Mouse (Mus musculus): ENCODE results near the gene Zcchc14.

Zcchc14 gene

DNA sequence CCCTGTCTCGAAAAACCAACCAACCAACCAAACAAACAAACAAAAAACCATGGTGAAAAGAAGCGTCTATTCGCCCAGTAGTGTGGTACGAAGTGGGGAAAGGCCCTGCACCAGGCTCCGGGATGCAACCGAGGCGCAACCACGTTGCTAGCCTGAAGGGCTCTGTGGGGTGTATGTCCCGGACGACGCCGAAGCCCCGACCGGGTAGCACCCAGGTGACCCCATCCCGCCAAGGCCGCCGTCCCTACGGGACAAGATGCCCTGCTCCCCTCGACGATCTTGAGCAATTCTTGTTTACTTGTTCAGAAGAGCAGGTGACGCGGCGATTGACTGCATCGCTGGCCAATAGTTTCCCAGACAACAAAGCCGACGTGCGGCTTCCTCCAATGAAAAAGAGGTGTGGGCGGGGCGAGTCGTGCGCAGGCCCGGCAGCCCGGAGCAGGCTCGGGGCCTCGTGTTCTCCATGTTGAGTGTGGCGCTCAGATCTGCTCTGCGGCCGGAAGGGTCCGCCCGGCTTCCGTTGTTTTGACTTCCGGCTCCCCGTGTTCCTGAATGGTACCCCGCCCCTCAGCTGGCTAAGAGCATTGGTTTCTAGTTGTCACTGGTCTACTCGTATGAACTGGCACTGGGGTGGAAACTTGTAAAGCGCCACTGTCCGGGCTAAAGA, 67.4 kb downstream of the Zcchc14 start:
- peak; percentile 99 for DNase-seq (ENCODE audit: low read depth, low spot score)

DNA sequence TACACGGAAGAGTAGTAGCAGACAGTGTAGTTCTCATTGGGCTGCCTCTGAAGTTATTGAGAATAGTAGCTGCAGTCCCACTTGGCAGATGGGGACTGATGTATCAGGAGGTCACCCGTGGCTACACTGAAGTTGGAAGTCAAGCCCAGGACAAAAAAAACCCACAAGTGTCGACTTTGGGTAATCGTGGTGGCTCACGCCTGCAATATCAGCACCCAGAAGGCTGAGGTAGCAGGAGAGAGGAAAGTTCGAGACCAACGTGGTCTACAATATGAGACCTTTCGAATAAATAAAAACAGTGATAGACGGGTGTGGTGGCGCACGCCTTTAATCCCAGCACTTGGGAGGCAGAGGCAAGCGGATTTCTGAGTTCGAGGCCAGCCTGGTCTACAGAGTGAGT, 68.0 kb downstream of the Zcchc14 start:
- DNase-seq (ENCODE audit: low read depth, low spot score) = no peak

DNA sequence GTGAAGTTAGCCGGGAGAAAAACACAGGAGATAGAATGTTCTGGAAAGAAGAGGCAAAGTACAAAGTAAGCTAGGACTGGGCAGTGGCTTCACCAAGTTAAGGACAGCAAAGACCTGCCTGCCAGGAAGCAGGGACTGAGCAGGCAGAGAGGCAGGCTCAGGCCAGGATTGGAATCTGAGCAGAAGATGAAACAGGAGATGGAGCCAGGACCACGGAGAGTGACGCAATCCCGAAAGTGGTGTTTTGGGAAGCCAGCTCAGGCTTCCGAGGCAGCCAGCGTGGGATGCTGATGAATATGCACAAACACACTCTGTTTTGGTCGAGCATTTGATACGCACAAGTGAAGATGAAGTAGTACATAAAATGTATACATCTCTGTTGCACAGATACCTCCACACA, 69.0 kb downstream of the Zcchc14 start:
- DNase-seq (ENCODE audit: low read depth, low spot score) = no peak

DNA sequence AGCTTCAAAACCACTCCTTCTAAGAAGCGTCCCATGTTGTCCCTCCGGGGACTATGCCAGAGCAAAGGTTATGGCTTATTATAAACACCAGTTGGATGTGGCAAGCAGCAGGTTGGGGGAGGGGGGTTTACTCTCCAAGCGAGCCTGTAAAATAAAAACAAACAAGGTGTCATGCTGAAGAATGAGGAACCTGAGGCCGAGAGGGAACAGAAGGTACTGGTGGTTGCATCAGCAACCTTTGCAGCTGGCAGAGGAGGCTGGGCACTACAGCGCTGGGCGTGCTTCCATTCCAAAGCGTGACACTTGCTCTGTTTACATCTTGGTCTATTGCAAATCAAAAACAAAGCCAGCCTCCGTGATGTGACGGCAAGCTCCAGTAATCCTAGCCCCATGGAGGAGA, 72.2 kb downstream of the Zcchc14 start:
- no peak for DNase-seq (ENCODE audit: low read depth, low spot score)

DNA sequence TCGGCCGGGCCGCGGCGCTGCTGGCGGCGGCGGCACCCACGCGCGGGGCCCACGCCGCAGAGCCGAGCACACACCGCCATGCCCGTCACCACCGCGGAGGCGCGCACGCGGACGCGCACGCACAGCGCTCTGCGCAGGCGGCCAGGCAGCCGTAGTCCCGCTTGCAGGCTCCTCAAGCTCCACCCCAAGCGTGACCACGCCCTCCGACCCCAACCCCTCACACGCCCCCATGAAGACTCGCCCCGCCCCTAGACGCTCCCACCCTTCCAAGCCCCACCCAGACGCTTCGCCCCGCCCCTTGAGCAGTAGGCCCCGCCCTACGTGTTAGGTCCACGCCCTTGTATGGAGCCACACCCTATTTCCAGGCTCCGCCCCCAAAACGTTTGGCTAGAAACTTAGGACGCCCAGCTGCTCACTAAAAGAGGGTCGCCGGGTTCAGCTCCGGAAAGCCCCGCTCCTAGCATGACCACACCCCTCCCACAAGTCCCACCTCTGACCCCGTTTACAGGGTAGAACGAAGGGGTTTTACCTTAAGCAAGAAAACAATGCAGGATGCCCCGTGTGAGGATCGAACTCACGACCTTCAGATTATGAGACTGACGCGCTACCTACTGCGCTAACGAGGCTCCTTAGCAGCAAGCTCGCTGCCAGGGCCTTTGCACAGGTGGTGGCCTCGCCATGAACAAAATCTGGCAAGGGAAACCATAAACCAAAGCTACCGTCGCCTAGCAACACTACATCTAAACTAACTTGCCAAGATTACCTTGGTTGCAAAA, 73.8 kb downstream of the Zcchc14 start, which contains the start of gene Fbxo31:
Fbxo31 (minus strand) TSS at position 131 of the 776 bp plus-strand sequence.
- peak; percentile 96 for DNase-seq (ENCODE audit: low read depth, low spot score)

DNA sequence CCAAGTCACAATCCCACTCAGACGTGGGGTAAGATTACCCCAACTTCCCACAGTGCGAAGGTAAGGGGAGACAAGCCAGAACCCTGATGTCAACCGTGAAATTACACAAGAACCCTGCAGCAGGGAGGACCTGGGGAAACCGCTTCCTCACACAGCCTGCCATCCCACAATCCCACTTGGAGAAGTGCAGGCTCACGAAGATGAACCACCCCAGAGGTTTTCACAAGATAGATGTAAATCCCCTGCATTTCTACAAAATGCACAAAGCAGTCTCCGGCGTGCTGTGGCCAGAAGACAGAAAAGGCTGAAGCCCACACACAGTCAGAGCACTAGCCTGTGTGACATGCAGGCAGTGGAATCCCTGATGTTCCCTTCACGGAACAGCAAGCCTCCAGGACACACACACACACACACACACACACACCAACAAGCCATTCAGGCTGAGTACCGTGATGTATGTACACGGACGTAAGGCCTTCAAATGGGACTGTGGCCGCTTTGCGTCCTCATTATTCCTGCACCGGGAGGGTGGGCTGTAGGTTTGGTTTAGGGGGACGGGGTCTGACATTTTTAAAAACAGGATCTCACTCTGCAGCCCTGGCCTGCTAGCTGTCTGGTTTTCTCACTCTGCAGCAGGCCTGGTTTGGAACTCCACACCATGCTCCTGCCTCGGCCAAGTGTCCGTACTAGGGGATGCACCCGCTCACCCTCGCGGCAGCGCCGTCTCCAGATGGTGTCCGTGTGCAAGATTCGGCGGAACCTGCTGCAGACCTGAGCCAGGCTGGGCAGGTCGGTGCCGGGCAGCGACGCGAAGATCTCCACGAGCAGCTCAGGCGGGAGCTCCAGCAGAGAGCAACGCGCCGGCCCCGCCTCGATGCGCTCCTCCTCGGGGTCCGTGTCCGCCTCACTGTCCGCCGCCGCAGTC, 74.7 kb downstream of the Zcchc14 start:
- no peak for DNase-seq (ENCODE audit: low read depth, low spot score)

DNA sequence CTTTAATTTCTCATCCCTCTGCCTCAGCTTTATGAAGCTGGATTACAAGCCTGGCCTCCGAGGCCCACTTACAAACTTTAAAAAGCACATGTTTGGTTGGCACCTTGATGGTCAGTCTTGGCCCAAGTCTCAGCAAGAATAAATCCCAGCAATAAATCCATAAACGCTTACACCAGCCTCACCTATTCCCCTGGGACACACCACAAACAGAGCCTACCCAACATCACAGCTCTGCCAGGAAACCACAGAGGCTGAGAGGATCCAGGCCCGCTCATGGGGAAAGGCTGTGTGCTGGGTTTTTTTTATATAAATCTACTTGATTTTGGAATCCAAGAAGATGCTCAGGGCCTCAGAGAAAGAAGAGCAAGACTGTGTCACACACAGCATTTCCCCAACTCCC, 77.0 kb downstream of the Zcchc14 start:
- no peak for DNase-seq (ENCODE audit: low read depth, low spot score)

DNA sequence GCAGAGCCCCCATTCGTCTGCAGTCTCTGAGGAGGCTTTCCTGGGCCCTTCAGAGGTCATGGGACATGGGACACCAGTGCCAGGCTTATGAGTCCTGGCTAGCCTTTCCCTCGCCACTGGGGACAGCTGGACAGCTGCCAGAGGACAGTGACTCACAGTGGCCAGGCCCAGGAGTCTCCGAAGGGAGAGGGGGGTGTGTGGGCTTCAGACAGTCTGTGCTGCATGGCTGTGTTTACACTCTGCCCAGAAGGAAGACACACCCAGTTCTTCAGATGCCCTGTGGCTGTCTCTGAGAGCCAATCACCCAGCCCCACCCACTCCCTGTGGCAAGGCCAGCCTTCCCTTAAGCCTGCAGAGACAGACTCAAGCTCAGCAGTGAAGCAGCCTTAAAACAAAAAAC, 79.4 kb downstream of the Zcchc14 start:
- DNase-seq (ENCODE audit: low read depth, low spot score) = no peak

DNA sequence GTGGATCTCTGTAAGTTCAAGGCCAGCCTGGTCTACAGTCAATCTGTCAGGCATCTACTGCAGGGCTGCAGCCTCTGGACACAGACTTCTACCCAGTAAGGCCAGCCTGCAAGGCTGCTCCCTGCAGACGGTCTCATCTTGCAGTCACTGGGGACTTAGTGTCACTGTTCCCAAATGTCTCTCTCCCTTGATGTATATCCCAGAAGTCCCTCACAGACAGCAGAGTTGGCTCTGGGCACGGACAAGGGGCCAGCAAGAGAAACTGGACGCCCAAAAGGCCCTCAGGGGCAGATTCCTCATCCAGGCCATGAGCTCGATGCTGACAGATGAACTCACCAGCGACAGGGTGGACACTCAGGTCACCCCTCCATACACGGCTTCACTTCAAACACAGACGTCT, 80.6 kb downstream of the Zcchc14 start:
- DNase-seq (ENCODE audit: low read depth, low spot score) = no peak

DNA sequence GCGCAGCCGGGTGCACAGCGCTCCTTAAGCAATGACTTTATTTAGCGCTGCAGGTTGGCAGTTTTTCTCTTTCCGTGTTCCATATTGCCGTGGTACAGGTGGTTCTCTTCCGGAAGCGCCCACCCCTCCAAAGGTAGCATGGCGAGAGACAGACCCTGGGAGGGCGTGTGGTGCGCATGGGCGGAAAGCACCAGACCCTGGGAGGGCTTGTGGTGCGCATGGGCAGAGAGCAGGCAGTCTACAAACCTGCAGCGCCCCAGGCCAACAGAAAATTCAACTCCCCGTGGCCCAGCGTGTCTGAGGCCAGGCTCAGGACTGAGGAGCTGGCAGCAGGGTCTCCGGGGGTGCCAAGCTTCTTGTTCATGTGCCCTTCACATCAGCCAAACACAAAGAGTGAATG, 81.9 kb downstream of the Zcchc14 start:
- DNase-seq (ENCODE audit: low read depth, low spot score) = no peak

DNA sequence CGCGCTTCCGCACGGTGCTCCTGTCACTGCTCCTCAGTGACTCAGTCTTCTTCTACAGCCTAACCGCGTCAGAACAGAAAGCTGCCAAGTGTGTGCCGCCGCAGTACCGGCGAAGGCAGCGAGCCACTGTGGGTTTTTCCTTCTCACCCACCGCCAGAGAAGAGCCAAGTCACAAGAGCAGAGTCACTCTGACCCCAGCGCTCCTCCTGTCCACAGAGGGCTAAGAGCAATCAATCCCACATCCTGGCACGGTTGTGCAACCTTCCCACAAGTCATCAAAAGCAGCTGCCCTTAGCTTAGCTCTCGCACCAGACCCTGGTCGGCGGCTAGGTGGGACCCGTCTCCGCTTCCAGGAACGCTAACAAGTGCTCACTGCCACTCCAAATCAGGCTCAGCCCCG, 82.4 kb downstream of the Zcchc14 start:
- no peak for DNase-seq (ENCODE audit: low read depth, low spot score)

DNA sequence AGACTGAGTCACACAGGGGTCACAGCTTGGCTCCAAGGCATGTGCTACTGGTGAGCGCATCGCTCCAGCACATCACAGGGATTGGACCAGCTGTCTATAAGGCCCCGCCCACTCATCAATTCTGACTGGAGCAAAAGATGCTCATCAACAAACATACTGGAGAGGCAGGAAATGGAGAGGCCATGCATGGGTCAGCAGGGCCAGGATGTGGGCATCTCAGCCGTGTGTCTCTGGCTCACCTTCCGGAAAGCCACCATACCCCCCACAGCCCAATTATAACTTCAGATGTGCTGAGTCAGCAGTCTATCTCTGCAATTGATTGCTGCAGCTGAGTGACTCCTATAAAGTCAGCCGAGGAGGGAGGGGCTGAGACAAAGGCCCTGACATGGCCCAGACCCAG, 84.4 kb downstream of the Zcchc14 start:
- DNase-seq (ENCODE audit: low read depth, low spot score) = no peak

DNA sequence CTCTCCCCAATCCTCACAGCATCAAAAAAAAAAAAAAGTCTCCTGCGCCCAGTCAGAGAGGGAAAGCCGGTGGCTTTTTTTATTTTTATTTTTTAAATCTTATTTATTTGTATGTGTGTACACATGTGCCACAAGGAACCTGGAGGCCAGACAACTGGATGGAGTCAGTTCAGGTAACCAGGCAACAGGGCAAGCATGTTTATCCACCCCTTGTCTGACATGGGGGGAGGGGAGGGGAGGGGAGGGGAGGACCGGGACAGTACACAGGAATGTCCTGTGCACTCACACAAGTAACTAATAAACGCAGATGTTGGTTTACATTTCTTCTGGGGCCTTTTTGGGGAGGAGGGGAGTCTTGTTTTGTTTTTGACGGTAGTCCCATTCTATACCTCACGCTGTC, 89.0 kb downstream of the Zcchc14 start:
- DNase-seq (ENCODE audit: low read depth, low spot score) = no peak

DNA sequence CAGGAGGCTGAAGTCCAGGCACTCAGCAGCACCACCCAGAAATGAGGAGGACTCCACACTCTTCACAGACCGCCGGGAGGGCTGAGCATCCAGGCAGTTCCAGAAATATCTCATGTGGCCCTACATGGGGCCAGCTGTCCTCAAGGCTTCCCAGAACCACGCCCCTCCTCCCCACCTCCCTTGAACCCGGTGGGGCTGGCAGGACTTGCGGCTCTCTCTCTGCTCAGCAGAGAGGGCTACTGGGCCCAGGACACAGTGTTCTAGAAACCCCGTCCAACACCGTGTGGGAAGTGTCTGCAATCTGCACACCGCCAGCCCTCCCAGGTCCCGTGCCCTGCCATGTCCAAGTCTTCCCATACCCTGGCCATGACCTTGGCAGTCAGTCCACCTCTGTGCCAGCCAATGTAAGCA, 89.8 kb downstream of the Zcchc14 start:
- DNase-seq (ENCODE audit: low read depth, low spot score) = no peak

DNA sequence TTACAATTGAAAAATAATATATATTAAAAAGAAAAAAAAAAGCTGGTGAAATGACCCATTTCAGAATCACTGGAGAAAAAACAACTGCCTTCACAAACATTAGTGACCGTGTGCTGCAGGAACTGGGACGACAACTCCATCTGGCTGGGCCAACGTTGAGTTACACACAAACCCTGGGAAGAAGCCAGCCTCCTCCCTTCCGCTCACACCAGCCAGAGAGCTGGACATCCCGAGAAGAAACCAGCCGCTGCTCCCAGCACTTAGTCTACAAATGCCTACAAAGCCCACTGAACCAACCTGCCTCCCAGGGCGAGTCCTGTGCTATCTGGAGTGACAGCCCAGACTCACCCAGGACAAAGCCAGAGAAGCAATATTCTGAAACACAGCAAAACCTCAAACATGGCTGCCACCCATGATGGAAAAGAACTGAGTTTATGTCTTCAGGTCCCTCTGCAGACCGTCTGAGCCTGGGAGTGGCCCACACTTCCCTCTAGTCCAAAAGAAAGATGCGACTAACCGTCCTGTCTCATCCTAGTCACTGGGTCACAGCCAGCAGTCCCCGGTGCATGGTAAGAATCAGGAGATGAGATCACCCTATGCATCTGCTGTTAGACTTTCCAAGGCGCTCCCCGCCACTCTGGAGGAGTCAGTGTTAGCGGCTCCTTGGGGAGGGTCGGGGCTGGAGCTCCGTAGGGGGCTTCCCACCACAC, 90.9 kb downstream of the Zcchc14 start:
- no peak for DNase-seq (ENCODE audit: low read depth, low spot score)

DNA sequence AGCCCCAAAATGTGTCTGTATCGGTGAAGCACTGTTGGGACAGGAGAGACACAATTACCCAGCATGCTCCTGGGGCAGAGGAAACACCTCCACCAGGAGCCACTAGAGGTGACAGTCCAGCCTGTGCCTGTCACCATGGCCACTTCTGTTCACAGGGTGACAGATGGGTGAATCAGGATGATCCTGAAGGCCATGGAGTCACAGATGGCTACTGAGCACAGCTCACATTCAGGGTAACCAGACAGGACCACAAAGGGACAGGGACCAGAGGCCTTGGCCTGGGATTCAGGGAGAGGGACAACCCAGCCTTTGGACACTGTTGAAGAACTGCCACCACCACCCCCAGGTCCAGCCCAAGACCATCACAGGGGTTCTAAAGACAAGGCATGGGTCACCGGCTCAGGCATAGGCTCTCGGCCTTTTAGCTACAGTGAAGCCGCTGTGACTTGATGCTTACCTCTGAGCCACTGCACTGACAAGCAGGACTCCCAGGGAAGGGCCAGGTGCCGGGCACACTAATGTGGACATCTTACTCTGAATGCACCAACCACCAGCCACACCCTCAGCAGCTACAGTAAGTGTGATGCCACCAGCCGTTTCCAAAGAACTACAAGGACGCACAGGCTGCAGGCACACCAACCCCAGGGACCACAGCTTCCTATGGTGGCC, 92.1 kb downstream of the Zcchc14 start:
- DNase-seq (ENCODE audit: low read depth, low spot score) = no peak

DNA sequence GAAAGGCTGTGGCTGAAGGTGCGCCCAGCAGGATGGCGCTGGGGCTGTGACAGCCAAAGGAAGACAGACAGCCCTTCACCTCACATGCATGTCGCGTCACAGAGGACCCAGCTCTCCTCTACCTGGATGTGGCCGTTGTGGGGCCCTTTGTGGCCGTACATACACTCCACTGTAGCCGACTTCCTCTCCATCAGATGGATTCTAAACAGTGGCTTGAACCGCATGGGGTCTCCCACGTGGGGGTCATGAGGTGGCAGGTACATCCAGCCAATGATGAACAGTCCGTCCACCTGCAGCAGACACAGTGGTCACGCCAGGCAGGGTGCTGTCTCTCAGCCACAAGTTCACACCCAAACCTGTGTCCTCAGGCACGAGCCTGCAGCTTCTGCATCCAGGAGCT, 92.9 kb downstream of the Zcchc14 start:
- no peak for DNase-seq (ENCODE audit: low read depth, low spot score)

DNA sequence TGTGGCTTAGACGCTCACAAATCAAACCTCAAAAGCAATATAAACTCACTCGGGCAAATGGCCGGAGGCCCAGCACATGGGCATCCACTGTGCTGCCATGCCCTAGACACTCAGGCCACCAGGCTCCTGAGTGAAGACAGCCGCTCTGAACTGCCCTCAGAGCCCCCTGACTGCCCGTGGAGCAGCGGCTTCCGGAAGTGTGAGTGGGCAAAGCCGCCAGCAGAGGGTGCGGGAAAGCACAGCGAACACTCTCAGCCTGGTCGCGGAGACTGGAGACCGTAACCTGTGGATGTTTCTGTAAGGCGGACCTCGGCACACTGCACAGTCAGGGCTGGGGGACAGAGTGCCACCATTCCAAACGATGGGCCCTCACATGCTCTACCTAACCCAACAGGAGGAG, 94.2 kb downstream of the Zcchc14 start:
- no peak for DNase-seq (ENCODE audit: low read depth, low spot score)

DNA sequence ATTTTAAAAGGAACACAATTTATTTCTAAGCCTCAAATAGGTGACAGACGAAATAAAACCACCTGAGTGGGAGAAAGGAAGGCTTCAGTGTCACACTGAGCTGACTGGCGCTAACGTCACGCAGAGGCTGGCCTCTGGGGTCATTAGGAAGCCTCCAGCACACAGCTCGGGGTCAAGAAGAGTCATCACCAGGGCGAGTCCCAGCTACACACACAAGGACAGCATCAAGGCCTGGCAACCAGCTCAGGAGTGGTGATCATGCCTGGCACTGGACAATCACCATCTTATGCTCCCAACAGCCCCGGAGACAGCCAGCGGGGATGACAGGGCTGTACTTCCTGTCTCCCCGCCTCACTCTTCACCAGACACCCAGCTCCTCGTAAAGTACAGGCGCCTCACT, 95.0 kb downstream of the Zcchc14 start:
- DNase-seq (ENCODE audit: low read depth, low spot score) = no peak

DNA sequence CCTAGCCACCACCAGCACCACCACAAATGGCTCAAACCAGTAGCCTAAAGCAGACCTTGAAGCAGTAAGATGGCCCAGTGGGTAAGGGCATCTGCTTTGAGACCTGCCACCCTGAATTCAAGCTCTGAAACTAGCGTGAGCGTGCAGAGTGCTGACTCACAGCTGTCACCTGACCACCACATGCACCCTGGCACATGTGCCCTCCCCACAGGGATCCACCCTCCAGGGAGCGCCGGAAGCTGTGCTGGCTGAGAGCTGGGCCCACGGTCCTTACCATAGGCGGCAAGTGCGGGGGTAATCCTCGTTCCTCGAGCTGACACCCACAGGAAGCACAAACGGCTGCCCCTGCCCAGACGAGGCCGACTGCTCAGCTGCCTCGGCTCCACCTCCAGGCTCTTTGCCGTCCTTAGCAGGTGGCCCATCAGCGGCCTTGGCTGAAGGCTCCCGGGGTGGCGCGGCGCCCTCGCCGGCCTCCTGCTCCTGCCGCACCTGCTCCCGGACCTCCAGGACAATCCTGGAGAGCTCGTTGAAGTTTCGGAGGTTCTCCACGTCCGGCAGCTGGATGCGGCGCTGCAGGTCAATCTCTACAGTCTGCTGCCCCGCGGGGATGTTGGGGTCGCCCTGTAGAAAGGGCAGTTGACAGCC, 98.7 kb downstream of the Zcchc14 start:
- DNase-seq (ENCODE audit: low read depth, low spot score) = no peak

DNA sequence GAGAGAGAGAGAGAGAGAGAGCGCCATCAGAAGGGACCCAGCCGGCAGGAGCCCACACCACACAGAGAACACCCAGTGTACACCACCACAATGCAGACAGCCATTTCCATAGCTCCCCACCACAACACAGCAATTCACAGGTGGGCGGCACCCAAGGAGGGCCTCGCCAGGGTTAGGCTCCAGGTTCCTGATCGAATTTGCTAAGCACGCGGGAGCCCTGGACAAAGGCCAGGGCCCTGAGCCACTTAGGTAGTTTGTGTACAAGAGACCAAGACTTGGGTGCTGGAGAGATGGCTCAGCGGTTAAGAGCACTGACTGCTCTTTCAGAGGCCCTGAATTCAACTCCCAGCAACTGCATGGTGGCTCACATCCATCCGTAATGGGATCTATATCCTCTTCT, 100.2 kb downstream of the Zcchc14 start:
- no peak for DNase-seq (ENCODE audit: low read depth, low spot score)

Data from WW6 (cell line).